Mouse (Mus musculus): ENCODE data around the gene Ccdc148.

Ccdc148 gene

GRCm38 (mm10) chr2:59048775-59049451, 111.6 kb downstream of the Ccdc148 start:
- DNase-seq (ENCODE audit: low spot score) = no peak

- no peak for DNase-seq (ENCODE audit: low spot score)
Observed at GRCm38 (mm10) chr2:59043313-59044032, 117.0 kb downstream of the Ccdc148 start.

GRCm38 (mm10) chr2:59042616-59043015, 117.9 kb downstream of the Ccdc148 start:
- DNase-seq (ENCODE audit: low spot score) = no peak

- DNase-seq (ENCODE audit: low spot score) = no peak
Observed at GRCm38 (mm10) chr2:59036433-59036832, 124.0 kb downstream of the Ccdc148 start.

GRCm38 (mm10) chr2:59035206-59035605, 125.3 kb downstream of the Ccdc148 start:
- DNase-seq (ENCODE audit: low spot score) = no peak

GRCm38 (mm10) chr2:59034281-59034680, 126.2 kb downstream of the Ccdc148 start:
- no peak for DNase-seq (ENCODE audit: low spot score)

GRCm38 (mm10) chr2:59024558-59024957, 135.9 kb downstream of the Ccdc148 start:
- no peak for DNase-seq (ENCODE audit: low spot score)

GRCm38 (mm10) chr2:59007356-59007755, 153.1 kb downstream of the Ccdc148 start:
- no peak for DNase-seq (ENCODE audit: low spot score)

- DNase-seq (ENCODE audit: low spot score) = no peak
Observed at GRCm38 (mm10) chr2:59006567-59007340, 153.7 kb downstream of the Ccdc148 start.

GRCm38 (mm10) chr2:58997151-58997550, 163.3 kb downstream of the Ccdc148 start:
- no peak for DNase-seq (ENCODE audit: low spot score)

- no peak for DNase-seq (ENCODE audit: low spot score)
Observed at GRCm38 (mm10) chr2:58992431-58993191, 167.9 kb downstream of the Ccdc148 start.

- DNase-seq (ENCODE audit: low spot score) = no peak
Observed at GRCm38 (mm10) chr2:58978095-58978494, 182.4 kb downstream of the Ccdc148 start.

- DNase-seq (ENCODE audit: low spot score) = no peak
Observed at GRCm38 (mm10) chr2:58971507-58972275, 188.8 kb downstream of the Ccdc148 start.

- no peak for DNase-seq (ENCODE audit: low spot score)
Observed at GRCm38 (mm10) chr2:58956770-58957300, 203.6 kb downstream of the Ccdc148 start.

GRCm38 (mm10) chr2:58956351-58956750, 204.1 kb downstream of the Ccdc148 start:
- no peak for DNase-seq (ENCODE audit: low spot score)

GRCm38 (mm10) chr2:58952101-58952500, 208.4 kb downstream of the Ccdc148 start:
- DNase-seq (ENCODE audit: low spot score) = no peak

GRCm38 (mm10) chr2:58948796-58949195, 211.7 kb downstream of the Ccdc148 start:
- no peak for DNase-seq (ENCODE audit: low spot score)

GRCm38 (mm10) chr2:58941361-58941760, 219.1 kb downstream of the Ccdc148 start:
- no peak for DNase-seq (ENCODE audit: low spot score)

GRCm38 (mm10) chr2:58925551-58925950, 234.9 kb downstream of the Ccdc148 start:
- DNase-seq (ENCODE audit: low spot score) = no peak

GRCm38 (mm10) chr2:58918351-58918750, 242.1 kb downstream of the Ccdc148 start:
- no peak for DNase-seq (ENCODE audit: low spot score)

- no peak for DNase-seq (ENCODE audit: low spot score)
Observed at GRCm38 (mm10) chr2:58912339-58912738, 248.1 kb downstream of the Ccdc148 start.
